Mouse (Mus musculus) lung, adult 18-20 months (tissue): ENCODE data around the gene Ptprn2.

ENCODE experiments used
- DNase-seq, 2 experiments: peaks; one replicate each; pipeline ENCODE4 v3.0.0; 2022; ENCODE audit warnings: mixed read lengths in 2 of 2

The Ptprn2 gene

DNA sequence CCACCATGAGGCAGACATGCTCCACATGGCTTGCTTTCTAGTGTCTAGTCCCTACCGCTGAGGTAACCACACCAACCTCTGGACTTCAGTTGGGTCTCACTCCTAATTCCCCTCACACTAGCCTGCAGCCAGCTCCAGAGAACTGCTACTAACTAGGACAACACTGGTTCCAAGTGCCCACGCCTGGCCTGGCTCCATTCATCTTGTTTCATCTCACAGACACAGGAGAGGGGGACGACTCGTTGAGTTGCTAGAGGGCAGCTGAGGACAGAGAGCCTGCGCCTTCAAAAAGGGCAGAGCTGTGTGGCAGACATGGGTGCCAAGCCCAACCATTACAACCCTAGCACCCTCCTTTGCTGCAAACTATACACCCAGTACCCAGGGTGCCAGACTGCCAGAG, 593.4 kb downstream of the Ptprn2 start:
- no peak for DNase-seq

DNA sequence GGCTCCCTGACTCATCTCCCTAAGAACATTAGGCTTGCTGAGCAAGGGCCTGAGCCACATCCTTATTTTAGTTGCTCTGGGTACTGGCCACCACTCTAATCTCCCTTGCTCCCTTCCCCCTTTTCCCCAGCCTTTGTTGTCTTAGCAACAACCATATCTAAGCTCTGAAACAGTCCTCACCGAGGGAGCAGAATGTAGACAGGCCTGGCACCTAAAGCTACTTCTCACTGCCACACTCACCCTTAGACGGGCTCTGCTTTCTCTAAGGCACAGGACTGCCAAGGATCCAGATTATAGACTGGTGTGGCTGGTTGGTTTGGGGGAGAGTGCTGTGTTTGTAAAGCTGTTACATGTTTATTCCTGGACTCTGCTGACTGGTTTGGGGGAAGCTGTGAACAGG, 594.2 kb downstream of the Ptprn2 start:
- DNase-seq: no peak

DNA sequence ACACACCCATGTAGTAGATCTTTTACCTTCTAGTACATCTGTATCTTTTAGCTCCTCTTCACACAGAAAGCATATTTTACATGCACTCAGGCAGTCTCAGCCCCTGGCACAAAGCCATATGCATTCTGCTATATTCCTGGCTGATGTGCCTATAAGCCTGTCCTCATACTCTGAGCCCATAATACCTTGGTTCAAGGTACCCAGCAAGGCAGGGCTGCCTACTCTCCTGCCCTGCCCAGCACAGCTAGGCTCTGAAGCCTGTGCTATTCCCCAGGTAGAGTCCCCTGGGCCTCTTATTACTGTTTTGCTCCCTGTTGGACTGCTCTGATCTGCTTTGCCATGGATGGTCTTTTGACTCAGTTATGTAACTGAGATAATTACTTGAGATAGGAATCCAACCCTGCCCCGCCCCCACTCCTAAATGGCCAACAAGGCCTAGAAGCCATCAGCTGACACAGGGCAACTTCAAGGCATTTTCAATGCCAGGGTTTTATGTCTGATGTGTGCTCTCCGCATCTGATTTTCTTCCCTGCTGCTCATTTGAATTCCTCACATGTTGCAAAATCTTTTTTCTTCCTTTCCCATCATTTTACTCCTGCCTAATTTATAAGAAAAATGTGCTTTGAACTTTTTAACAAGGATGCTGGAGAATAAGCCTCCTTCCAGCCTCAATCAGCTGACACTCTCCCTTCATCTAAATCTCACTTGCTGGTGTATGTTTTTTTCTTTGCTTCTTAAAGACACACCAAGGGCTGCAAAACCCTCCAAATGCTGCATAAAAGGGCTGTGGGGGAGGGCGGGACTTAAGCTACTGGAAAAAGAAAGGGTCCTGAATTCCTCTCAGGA, 598.6 kb downstream of the Ptprn2 start:
- DNase-seq: peak in 1 of 2 experiments; percentile 10

DNA sequence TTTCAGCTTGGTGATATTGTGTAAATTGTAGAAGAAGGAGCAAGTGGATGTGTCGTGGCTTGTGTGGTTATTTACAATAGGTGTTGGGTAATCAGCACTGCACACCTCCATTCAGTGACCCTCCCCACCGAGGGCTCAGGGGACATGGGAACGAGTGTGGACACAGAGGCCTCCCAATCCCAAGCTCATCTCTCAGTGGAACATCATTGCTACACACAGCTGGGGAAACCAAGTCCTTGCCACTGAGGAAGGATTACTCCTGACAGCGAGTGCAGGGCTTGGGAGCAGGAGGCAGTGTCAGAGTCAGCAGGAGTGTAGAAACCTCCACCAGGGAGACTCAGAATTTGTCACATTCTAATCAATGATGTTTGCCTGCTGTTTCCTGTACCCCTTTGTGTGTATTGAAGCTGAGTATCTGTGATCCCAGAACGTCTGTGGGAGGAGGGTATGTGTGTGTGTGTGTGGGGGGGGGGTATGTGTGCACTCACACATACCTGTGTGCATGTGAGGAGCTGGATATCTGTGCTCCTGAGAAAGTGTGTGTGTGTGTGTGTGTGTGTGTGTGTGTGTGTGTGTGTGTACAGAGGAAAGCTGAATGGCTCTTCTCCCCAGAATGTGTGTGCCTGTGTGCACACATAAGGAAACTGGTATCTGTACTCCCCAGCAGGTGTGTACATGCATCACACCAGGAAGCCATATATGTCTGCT, 599.3 kb downstream of the Ptprn2 start:
- DNase-seq: no peak

DNA sequence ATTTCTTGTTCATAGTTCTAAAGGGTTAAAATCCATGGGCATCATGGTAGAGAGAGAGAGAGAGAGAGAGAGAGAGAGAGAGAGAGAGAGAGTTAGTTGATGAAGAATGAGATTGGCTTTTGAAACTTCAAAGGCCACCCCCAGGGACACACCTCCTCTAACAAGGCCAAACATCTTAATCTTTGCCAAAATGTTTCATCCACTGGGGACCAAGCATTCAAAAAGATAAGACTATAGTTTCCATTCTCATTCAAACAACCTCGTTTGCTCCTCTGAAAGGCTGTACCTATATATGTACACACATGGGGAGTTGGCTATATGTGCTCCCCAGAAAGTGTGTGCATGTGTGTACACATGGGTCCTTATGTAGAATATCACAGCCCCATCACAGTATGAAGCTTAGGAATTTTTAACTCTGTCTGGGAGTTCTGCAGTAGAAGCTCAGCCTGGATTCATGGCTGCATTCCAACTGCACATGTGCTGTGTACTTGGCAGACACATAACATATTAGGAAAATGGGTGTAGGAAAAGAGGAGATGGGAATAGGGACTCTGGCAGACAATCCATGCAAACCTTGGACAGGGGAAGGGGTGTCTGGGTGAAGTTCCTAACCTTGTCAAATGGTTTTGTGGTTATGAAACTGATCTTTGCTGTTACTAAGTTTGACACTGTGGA, 600.3 kb downstream of the Ptprn2 start:
- DNase-seq: peak; percentile 6 to 14

DNA sequence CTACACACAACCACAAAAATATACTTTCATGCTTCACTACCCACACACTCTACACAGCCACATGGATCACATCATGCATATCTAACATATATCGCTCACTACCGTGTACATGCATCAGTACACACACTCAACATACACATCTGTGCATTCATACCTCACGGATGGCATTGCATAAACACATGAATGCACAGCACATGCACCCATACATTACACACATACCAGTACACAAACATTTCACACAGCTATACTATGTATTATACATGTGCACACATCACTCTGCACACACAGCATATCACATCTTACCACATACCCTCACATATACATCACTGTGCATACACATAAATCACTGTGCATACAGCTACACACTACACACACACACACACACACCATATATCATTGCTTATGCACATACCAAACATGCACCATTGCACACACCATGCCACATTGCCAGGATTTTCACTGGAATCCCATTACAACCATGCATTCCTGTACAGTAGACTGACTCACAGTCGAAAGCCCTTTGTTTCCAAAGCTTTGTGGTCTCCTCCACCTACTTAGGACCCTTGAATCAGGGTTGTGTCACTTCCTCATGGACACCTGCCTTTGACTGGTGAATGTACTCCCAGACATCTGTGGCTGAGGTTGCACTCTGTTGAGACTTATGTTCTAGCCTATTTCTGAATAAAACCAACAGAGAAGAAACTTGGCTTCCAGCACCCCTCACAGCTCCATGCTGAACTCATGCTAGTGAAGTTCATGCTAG, 607.0 kb downstream of the Ptprn2 start:
- DNase-seq: no peak

DNA sequence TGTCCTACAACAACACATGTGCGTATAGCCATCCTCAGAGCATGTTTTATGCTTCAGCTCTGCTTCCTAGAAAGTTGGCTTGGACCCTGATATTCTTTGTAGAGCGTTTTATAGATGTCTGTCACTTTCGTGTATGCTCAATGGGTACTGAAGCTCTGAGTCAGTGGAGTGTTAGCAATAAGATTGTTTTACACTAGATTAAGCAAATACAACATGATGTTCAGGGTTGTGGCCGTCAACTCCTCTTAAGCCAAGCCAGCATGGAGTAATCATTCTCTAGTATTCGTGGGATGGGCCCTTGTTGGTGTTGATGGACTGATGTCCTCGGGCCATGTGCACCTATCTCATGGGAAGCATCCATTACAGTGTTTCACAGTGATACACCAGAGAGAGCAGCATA, 610.4 kb downstream of the Ptprn2 start:
- DNase-seq: no peak

DNA sequence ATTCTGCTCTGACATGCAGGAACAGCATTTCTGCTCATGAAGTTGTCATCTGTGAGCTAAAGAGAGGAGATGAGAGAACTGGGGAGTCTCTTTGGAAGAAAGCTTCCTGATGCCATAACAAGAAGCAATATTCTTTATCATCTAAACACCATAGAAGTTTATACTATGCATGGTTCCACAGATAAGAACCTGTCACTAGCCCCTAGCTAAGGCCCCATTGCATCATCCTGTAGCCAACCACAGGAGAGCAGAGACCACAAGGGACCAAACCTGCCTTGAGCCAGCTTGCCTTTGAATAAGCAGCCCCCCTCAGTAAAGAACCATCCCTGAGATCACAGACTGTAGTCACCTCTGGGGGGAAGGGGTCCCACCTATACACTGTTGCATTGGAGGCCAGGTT, 612.8 kb downstream of the Ptprn2 start:
- DNase-seq: no peak

DNA sequence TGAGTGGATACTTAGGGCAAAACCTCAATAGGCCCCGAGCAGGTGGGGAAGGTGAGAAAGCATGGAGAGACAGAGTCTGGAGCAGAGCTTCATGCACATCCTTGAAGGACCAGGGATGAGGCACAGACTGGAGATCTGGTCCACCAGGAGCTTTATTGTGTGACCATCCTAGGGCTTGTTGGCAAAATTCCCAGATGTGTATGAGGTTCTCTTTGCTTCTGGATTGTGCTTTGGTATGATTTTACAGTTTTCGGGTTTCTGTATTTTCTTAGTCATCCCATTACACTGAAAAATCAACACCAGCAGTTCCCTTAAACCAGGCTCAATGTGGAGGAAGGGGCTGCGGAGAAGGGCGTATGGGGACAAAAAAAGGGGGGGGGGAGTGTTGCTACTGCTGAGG, 621.2 kb downstream of the Ptprn2 start:
- no peak for DNase-seq

DNA sequence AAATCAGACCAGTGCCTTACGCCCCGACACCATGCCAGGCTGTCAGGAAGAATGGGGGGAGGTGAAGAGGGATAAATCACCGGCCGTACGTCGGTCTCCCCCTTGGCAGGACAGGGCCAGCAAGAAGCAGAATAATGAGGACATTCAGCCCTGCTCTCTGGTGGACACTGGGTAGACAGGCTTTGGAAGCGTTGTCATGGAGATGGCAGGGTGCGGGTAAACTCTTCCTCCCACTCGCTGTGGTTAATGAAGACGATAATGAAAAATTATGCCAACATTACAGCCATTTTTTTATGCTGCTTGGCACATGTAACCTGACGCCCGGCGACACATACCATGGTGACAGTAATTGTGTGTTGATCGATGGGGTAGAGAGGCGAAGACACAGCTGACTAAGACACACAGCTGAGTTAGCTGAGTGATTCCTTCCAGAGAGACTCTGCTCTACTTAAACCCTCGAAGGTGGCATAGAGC, 621.7 kb downstream of the Ptprn2 start:
- DNase-seq: peak; percentile 22 to 39

DNA sequence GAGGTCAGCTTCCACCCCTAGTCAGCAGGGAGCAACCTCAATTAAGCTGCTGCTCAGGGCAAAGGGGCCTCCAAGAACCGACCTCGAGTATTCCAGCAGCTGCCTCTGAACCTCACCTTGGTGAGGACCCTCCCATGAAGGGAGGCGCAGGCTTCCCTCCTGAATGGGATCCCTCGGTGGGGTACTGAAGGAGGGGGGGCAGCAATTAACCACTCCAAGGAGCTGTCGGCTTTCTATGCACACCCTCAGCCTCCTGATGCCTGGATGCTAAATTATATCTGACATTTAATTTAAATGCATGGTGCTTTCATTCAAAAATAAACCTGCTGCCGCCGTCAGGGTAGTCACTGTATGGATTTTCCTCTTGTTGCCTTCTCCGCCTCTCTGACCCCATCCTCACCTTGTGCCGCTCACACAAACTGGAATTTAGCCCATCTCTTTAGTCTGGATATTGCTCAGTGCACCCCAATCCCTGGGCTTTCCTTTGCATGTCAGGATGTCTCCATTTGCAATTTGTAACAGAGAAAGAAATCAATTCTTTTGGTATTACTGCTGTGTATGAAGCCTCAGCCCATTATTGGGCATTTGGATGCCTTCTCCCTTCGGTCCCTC, 629.8 kb downstream of the Ptprn2 start:
- no peak for DNase-seq

DNA sequence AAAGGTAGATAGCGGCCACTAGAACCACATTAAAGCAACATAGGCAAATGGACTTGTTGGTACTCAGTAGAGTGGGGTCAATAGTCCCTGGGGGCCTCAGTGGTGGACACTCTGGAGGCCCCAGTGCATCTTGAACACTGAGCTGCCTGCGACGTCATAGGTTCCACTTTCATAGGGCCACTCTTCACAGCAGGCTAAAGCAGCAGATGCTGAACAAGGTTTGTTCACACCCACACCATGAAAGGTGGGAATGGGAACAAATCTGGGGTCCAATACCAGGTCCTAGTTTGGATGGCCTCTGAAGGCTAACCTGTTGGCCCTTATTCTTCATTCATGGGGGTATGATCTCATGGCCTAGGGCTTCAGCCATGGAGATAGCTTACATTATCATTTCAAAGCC, 641.6 kb downstream of the Ptprn2 start:
- DNase-seq: no peak

DNA sequence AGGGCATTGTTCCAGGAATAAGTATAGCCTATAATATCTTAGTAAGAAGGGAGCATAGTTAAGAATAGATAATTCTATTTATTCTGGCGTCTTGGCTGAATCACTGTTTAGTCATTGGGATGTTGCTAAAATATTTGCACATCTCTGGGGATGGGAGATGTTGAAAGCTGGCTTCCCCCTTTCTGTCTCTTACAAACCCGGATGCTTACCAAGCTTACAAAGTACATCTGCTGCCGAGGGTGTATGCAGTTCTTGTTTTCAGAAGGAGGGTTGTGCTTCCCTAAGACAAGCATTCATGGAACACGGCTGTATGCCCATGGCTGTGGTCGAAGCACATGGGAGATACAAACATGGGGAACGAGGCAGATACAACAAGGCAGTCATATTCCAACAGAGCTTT, 642.0 kb downstream of the Ptprn2 start:
- no peak for DNase-seq

DNA sequence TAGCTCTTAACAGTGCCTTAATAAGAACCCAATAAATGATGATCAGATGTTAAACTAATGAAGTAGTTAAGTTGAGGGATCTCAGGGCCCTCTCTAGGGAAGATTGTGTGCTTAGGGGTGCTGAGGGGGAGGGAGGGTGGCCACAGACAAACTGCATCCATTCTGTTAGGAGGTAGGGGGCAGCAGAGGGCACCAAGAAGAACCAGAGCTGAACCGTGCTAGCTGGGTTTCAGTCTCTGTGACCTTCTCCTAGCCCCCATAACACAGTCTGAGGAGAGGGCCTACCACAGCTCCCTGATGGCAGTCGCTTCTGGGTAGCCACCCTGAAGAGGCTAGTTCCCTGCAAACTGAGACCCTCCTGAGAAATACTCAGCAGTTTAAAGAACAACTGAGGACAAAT, 646.6 kb downstream of the Ptprn2 start:
- DNase-seq: peak in 1 of 2 experiments; percentile 29

DNA sequence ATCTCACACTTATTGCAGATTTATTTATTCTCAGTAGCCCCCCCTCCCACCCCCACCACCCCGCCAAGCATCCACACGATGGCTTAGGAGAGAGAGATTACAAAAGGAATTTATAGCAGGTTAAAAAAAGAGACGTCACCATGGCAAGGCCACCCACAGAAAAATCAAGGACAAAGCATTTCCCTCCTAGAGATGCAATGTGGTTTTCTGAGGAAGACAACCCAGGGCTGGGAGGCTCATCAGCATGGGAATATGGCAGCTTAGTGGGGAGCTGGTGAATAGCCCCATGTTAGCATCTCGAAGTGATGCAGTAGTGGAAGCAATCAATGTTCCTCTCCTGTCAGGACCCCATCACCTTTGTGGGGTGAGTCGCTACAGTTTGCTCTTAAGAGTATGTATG, 649.7 kb downstream of the Ptprn2 start:
- no peak for DNase-seq

DNA sequence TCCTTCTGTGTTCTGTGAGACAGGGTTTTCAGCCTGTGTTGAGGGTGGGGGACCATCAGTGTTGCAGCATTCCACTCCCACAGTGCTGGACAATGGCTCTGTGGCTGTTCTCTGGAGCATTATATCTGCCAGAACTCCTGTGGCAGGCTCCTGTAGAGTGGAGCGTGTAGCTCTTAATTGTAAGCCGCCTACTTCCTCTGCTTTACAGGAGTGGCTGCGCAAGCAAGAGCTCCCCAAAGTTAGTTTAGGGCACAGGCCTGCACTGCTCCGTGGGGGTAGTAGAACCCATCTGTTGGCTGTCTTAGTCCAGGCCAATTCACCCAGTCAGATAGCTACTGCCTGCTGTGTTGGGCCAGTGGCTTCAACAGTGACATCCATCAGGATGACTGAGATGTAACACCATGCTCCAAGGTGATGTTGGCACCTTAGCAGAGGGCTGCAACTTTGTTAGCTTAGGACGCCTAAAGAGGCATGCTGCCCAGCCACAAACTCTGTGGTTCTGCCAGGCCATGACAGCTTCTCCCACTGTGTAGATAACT, 651.0 kb downstream of the Ptprn2 start:
- no peak for DNase-seq

DNA sequence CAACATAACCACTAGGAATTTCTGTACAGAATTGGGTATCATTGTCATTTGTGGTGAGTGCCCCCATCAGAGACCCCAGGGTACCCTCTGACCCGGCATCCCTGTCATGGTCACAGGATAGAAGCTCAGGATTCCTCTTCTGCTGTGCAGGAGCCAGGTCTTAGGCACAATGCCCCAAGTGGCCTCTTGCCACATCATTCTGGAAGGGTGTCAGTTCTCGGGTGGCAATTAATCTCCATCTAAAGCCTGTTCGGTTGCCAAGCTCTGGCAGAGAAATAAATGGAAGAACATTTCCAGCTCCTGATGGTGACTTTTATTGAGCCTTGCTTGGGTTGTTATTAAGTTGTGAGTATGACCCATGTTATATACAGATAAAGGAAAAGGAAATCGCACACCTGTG, 655.4 kb downstream of the Ptprn2 start:
- DNase-seq: no peak

DNA sequence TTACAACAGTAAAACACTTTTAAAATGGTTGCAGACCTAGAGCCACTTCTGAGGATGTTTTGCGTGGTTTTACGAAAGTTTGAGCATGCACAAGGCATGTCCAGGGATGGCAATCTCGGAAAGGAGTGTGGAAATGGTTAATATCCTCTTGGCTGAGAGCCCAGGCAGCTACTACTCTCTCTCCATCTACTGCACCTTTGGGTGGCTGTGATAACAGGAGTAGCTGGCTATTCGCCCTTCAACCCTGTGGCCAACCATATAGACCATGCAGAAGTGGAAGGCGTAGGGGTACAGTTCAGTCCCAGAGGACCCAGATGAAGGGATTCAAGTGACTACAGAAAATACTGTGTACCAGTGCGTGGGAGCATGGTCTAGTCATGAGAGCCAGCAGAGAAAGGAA, 655.9 kb downstream of the Ptprn2 start:
- no peak for DNase-seq

DNA sequence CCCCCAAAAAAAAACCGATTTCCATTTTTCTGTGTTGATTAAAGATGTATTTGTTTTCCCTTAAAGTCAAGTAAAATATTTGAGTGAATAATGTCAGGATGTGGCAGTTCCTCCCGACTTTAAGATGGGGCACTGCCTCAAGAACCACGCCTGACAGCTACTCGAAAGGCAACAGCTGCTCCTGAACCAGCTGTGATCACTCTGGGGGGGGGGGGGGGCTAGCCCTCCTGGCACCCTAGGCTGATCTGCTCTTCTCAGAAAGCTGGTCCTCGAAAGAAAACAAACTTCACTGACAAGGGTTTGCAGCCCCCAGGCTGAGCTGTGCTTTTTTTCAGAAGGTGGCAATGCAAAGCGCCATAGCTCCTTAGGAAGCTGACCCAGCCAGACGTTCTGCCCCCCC, 663.7 kb downstream of the Ptprn2 start:
- no peak for DNase-seq

DNA sequence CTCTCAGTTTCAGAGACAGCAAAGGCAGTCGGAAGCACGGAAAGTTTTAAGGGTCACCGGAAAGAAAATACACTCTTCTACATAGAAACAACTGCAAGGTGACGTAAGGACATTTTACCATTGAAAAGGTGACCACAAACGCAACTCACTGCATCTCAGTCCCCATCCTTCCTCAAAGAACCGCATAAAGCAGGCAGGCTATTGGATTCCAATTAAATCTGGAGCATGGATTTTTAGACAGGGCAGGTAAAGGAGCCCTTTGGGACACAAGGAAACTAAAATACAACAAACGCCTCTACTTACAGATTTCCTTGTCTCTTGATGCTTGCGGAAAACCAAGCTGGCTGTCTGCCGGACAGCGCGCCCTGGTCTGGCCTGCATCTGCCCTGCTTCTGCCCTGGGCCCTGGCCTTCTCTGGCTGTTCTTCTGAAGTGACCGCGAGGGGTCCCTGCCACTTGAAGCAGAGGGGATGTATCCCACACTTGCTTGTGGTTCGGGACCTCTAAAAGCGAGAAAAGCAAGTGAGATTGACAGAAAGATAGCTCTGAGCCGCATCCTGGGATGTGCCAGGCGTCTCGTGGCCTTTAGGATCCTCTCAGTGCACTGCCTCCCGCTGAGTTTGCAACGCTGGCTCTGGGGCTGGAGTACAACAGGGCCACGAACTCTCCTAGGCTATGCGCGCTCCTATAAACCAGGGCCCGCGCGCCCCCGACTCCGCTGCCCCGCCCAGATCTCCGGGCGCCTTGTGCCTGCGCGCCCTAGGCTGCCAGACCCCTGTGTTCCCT, 665.3 kb downstream of the Ptprn2 start:
- no peak for DNase-seq

DNA sequence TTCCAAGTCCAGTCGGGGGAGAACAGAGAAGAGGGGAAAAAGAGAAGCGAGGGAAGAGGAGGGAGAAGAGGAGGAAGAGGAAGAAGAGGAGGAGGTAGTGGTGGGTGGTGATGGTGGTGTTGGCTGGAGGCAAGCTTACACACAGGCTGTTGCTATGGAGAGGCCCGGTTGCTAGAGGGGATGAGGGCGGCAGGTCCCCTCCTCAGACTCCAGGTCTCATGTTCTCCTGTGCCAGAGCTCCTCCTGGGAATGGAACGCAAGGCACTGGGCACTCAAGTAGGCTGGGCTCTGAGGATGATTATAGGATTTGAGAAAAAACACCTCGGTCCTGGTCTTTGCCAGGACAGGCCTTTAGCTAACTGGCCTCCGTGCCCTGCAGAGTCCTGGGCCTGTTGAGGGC, 666.1 kb downstream of the Ptprn2 start:
- DNase-seq: no peak
